Mouse (Mus musculus) ES-E14 (cell line): ENCODE results near the gene Yap1. TPM values are rescaled to one million over a fixed set of nuclear protein-coding genes. Genes with fewer than 3 reads are reported as not detected.

Source experiments
- DNase-seq: peaks from one replicate; pipeline ENCODE4 v3.0.0-alpha.2; 2013; ENCODE audit warnings: low read depth, low spot score
- H3K27ac ChIP-seq: 2 replicates; pipeline ENCODE4 v1.5.1; 2012; ENCODE audit warnings: low read depth, mild to moderate bottlenecking, low read length, moderate library complexity, mixed read lengths; ENCODE audit not compliant: poor library complexity, insufficient read depth, severe bottlenecking
- H3K36me3 ChIP-seq: 2 replicates; pipeline ENCODE4 v1.6.1; 2012; ENCODE audit warnings: mild to moderate bottlenecking, low read length, moderate library complexity, mixed read lengths; ENCODE audit not compliant: control insufficient read depth, poor library complexity, insufficient read depth, severe bottlenecking
- H3K4me1 ChIP-seq, 2 experiments: fragments of 150-350 bp in 1 of 2; sonication (generic) in 1 of 2; 2 replicates each; pipeline ENCODE4 v1.6.1; 2012; ENCODE audit warnings: low read length in 2 of 2, mild to moderate bottlenecking in 1 of 2, mixed read lengths in 1 of 2; ENCODE audit not compliant: control insufficient read depth in 2 of 2, insufficient read depth in 2 of 2, poor library complexity in 1 of 2
- H3K4me3 ChIP-seq, 2 experiments: fragments of 150-350 bp in 1 of 2; sonication (generic) in 1 of 2; 2 replicates each; pipeline ENCODE4 v1.5.1; 2012; ENCODE audit warnings: low read length in 2 of 2, low read depth in 1 of 2, mild to moderate bottlenecking in 1 of 2, mixed read lengths in 1 of 2; ENCODE audit not compliant: insufficient read depth in 1 of 2, poor library complexity in 1 of 2, severe bottlenecking in 1 of 2
- H3K9ac ChIP-seq: 2 replicates; pipeline ENCODE4 v1.6.1; 2012; ENCODE audit warnings: low read depth, mild to moderate bottlenecking, low read length, mixed read lengths; ENCODE audit not compliant: poor library complexity, insufficient read depth, severe bottlenecking
- H3K9me3 ChIP-seq: fragments of 150-350 bp; sonication (generic); 2 replicates; pipeline ENCODE4 v1.6.1; 2012; ENCODE audit warnings: low read depth, mild to moderate bottlenecking, low read length; ENCODE audit not compliant: control insufficient read depth, insufficient read depth
- CHD2 ChIP-seq: IDR thresholded peaks from 2 replicates; pipeline ENCODE4 v1.6.1; 2014; ENCODE audit warnings: mild to moderate bottlenecking, low read depth, low read length, inconsistent platforms
- HCFC1 ChIP-seq: IDR thresholded peaks from 2 replicates; pipeline ENCODE4 v1.6.1; 2012; ENCODE audit warnings: low read length, inconsistent platforms, borderline replicate concordance; ENCODE audit not compliant: insufficient read depth
- MAFK ChIP-seq: IDR thresholded peaks from 2 replicates; pipeline ENCODE4 v1.6.1; 2014; ENCODE audit warnings: mild to moderate bottlenecking, low read depth, low read length, inconsistent platforms; ENCODE audit not compliant: insufficient read depth
- ZC3H11A ChIP-seq: IDR thresholded peaks from 2 replicates; pipeline ENCODE4 v1.6.1; 2012; ENCODE audit warnings: low read depth, mild to moderate bottlenecking, inconsistent platforms, low read length, borderline replicate concordance
- ZNF384 ChIP-seq: IDR thresholded peaks from 2 replicates; pipeline ENCODE4 v1.6.1; 2012; ENCODE audit warnings: low read depth, low read length, inconsistent platforms
- in situ Hi-C, 2 experiments: fragments of 600-800 bp; cut with MboI; formaldehyde crosslinking; loops; one replicate each; pipeline ENCODE4 v1.15.1; 2025; ENCODE audit warnings: low sequenced_read_pairs in 2 of 2, inconsistent platforms in 1 of 2; ENCODE audit not compliant: unreplicated experiment in 2 of 2
- total RNA-seq: library from RNA; depleted of rRNA; stranded (reverse); fragments of 300-350 nt; gene quantifications from 2 replicates; pipeline ENCODE4 v1.2.3, GENCODE M21; 2012

The Yap1 gene
- total RNA-seq, 1 experiment: 58.5 TPM

DNA sequence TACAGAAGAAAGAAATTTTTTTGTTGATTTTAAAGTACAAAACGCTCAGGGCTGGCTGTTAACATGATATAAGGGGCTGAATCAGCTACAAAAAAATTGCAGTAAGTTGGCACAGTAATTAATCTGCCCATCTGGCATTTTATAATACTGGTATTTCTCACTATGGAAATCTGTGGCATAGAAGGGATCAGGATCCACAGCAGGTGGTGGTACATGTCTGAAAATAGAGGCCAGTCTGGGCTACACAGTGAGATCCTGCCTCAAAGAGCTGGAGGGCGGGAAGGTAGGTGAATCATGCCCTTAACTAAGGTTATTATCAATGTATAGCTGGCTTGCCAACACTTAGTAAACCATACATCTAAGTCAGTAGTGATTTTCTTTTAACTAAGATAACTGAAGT is 47.0 kb downstream of the Yap1 start:
- in situ Hi-C loops: no loop called here
- DNase-seq: no peak
- Histone ChIP-seq H3K27ac (no peak overlapping the region), H3K4me3 (no peak overlapping the region), H3K36me3 (peaks cover 17% of the 10 kb centered on the region), H3K4me1 (peaks cover 11 to 15% of the 10 kb centered on the region in 2 experiments), H3K9ac (no peak overlapping the region), H3K9me3 (no peaks in the 10 kb centered on the region)
- TF ChIP-seq MAFK (no peak), ZC3H11A (no peak), HCFC1 (no peak), ZNF384 (no peak), CHD2 (no peak)

DNA sequence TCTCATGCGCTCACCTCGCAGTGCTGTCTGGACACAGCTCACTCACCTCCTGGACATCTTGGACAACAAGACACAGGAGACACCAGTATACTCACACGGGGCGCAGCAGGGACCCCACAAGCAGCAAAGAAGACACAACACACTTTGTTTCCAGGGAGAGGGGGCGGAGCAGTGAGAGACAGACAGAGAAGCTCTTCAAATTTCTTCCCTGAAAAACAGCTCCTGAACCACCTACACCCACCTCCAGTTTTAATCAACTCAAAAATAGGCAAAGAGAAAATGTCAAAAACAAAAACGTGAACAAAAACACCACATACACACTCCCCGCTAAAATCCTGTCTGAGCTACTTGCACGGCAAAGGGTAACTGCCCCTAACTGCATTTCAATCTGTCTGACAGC is 48.0 kb downstream of the Yap1 start:
- in situ Hi-C loops: no loop called here
- DNase-seq: no peak

DNA sequence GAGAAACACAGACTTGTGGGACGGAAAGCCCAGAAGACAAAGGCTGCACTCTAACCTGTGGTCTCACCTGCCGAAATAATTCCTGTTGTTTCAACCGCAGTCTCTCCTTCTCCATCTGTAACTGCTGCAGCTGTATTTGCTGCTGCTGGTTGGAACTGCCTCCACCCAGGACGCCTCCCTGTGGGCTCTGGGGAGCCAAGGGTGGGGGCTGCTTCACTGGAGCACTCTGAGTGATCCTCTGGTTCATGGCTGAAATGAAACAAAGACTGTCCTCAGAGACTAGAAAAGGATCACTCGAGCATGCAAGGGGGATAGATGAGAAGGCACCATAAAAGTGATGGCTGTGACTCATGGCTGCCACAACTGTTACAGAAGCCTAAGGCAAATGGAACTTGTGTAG is 51.5 kb downstream of the Yap1 start:
- in situ Hi-C loops: no loop called here
- Histone ChIP-seq H3K27ac (no peak overlapping the region), H3K36me3 (peaks cover 37% of the 10 kb centered on the region), H3K9me3 (no peaks in the 10 kb centered on the region), H3K4me1 (peaks cover 1 to 3% of the 10 kb centered on the region in 2 experiments; a peak in 2 of 4 replicates), H3K9ac (no peak overlapping the region), H3K4me3 (no peak overlapping the region)
- DNase-seq: no peak
- TF ChIP-seq ZNF384 (no peak), ZC3H11A (no peak), MAFK (no peak), CHD2 (no peak), HCFC1 (no peak)

More for the DNA sequence above, 48.0 kb downstream of the Yap1 start:
- Histone ChIP-seq H3K4me3 (no peak overlapping the region), H3K9me3 (no peaks in the 10 kb centered on the region), H3K36me3 (peaks cover 19% of the 10 kb centered on the region), H3K9ac (no peak overlapping the region), H3K4me1 (peaks cover 9% of the 10 kb centered on the region in 2 experiments), H3K27ac (no peak overlapping the region)
- TF ChIP-seq ZC3H11A: no peak
- no peak for TF ChIP-seq CHD2
- TF ChIP-seq HCFC1: no peak
- TF ChIP-seq MAFK: no peak
- TF ChIP-seq ZNF384: no peak

DNA sequence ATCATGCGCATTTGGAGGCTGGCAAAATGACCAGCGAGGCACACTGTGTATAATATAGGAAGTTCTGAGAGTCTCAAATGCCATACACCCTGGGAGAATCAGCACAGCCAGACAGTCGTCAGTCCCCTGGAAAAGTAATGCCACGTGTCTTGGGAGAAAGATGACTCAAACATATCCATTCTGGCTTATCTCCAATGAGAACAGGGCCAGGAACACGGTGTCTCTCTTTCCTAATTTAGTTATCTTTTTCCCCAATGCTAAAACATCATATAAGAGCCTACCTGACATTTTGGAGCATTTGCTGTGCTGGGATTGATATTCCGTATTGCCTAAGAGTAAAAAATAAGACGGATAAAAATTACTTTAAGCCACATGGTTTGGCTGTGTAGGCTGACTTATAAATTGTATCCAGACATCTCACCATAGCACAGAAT is 54.2 kb downstream of the Yap1 start:
- TF ChIP-seq CHD2: no peak
- TF ChIP-seq HCFC1: no peak
- TF ChIP-seq MAFK: no peak
- TF ChIP-seq ZC3H11A: no peak
- TF ChIP-seq ZNF384: no peak
- Histone ChIP-seq H3K9me3 (no peaks in the 10 kb centered on the region), H3K36me3 (peaks cover 41% of the 10 kb centered on the region), H3K9ac (no peak overlapping the region), H3K4me1 (peaks cover 2 to 4% of the 10 kb centered on the region in 2 experiments; a peak in 1 of 4 replicates), H3K27ac (no peak overlapping the region), H3K4me3 (no peak overlapping the region)
- in situ Hi-C loops: no loop called here
- no peak for DNase-seq

DNA sequence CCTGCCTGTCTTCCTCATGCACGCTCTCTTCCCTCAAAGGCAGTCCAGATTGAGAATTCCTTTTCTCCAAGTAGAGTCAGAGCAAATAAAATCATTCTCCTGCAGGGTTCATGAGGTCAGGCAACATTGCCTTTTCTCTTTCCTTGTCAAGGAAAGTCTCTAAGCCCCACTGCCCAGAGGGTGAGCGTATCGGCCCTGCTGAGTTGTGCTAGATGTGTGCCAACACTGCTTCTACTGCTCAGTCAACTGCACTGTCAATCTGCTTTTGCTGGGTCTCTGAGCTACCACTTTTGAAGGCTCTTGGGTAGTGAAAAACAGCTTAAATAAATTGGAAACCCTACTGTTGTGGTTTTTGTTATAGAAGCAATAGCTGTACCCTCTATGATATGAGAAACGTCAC is 56.5 kb downstream of the Yap1 start:
- Histone ChIP-seq H3K9me3 (no peaks in the 10 kb centered on the region), H3K9ac (no peak overlapping the region), H3K27ac (no peak overlapping the region), H3K4me1 (peaks cover 4 to 5% of the 10 kb centered on the region in 2 experiments; a peak in 3 of 4 replicates), H3K4me3 (no peak overlapping the region), H3K36me3 (peaks cover 44% of the 10 kb centered on the region)
- in situ Hi-C loops: no loop called here
- no peak for TF ChIP-seq CHD2
- no peak for TF ChIP-seq MAFK
- TF ChIP-seq HCFC1: no peak
- TF ChIP-seq ZC3H11A: no peak
- TF ChIP-seq ZNF384: no peak
- no peak for DNase-seq
